Mouse (Mus musculus): ENCODE measurements around the gene Arhgef19.

Gene Arhgef19

DNA sequence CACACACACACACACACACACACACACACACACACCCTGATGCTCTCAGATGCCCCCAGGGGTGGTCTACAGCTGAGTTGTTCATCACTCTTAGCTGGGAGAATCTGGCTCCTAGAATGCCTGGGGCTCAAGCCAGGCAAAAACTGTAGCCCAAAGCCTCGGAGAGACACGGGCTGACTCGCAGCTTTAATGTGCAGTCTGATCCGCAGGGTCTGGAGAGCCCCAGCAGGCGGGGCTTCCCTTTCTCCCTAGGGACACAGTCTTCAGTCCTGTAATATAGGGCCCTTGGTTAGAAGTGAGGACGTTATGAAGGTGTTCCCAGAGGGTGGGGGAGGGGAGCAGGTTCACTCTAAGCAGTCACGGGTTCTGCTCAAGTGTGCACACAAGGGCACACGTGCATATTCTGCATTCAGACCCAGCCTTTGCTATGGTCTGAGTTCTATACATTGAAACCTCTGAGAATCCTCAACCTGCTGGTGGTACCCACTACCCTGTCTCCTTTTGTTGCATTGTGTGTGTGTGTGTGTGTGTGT is 44.6 kb downstream of the Arhgef19 start:
- DNase-seq (ENCODE audit: low read depth, low spot score) = no peak

DNA sequence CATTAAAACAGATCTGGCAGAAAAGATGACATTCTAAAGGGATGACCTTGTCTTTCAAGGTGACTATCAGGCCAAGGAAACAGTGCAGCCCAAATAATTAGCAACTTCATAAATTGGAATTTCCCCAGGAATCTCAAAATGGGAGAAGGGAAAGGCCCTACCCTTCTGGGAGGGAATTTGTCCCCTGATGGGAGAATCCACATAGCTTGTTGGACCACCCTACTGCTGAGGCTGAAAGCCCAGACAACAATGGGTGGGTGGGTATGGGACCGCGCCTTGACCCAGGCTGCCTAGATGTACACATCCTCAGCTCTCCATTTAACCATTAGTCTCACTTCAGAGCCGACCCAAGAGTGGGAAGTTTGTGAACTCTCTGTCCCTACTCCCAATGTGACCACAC is 45.2 kb downstream of the Arhgef19 start:
- DNase-seq (ENCODE audit: low read depth, low spot score) = no peak

DNA sequence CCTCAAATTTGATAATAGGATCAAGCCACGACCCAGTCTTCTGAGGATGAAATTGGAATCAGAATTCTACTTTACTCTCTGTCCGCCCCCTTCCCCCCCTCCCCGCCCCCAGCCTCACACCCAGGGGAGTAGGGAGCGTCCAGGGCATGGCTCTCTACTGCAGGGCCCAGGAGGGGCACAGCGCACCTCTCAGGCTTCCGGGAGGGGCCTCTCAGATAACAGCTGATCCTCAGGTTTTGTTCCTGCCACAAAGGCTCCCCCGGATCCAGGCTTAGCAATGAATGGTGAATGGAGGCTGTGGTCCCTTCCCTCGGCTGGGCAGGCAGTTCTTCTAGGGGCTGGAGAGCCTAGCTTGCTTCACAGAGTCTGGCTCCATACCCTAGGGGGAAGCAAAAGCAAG is 45.8 kb downstream of the Arhgef19 start:
- no peak for DNase-seq (ENCODE audit: low read depth, low spot score)

DNA sequence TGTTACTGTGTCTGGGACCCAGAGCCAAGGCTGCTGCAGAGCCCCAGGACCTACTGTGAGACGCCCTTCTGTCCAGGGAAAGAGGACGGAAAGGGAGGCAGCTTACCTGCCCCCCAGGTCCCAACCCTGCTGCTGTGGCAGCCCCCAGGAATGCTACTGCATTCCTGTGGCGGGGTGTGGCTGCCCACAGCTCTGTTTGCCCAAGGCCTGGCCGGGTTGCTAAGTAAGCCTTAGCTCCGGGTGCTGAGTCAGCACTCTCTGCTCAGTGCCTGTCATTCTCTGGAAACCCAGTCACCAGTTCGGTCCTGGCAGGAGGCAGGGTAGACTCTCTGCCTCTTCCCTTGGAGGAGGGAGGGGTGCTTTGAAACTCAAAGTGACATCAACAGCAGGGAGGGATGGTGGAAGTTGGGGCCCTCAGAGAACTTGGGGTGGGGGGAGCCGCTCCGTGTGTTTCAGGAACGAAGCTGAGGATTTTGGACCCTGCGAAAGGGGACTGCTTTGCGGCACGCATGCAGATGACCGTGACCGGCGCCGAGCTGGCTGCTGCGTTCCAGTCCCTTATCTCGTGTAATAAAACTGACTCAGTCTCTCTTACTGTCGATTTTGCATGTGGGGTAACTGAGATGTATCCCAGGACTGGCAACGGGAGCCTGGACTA is 47.7 kb downstream of the Arhgef19 start:
- no peak for DNase-seq (ENCODE audit: low read depth, low spot score)

DNA sequence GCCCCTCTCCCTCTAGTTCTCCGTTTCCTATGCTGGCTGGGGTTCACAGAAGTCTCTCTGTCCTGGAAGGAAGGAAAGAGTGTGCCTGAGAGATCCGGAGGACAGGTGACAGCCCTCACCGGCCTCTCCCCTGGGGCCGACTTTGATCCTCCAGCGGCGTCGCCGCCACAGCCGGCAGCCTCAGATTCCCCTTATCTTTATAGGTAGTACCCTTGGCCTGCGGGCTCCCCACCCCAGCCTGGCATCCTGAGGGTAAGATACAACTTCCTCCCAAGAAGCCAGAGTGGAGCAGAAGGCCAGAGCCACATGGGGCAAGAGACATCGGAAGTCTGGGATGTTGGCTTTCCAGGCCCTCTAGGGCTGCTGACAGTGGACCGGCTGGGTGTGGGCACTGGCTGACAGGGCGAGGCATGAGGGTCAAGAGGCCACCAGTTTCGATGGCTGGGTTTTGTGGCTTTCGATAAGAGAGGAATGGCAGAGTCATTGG is 48.3 kb downstream of the Arhgef19 start:
- DNase-seq (ENCODE audit: low read depth, low spot score) = no peak

DNA sequence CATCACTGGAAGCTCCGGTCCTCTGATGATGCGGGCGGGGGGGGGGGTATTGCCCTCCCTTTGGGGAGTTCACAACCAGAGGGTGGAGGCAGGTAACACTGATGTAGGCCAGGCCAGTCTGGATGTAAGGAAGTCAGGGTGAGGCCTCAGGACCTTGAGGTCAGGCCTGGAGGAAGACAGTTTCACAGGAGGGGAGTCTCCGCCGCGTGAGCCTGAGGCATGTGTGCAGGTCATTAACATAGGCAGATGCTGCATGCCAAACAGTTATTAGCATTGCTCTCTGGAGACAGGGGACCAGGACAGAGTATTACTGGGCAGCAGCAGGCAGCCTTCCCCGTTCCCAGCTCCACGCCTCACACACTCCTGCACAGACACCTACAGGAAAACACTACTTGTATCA is 48.9 kb downstream of the Arhgef19 start:
- no peak for DNase-seq (ENCODE audit: low read depth, low spot score)

DNA sequence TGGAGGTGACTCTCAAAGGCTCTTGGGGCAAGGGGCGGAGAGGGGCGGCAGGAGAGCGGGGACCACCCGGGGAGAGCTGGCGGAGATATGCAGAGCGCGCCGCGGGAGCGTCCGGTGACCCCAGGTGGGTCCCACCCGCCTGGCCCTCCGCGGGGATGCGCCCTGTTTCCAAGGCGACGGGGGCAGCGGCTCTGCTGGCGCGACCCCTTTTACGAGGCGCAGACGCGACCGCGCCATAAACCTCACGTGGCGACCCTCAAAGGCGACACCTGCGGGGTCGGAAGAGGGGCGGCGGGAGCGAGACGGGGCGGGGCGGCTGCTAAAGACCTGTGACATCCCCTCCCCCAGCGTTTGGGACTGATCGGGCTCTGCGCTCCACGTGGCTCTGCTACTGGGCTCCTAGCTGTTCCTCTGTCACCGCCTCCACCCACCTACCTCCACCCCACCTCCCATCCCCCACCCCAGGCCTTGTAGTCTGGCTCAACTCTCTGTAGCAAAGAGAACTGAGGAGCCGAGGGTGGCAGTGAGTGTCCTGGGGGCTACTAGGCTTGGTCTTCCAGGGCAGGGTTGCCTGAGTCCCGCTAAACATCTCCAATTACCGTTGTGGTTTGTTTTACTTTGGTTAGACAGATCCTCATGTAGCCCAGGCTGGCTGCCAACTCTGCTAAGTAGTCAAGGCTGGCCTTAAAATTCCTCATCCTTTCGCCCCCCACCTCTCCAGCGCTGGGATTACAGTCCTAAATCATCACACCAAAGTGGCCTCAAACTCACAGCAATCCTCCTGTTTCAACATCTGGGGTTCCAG is 52.5 kb downstream of the Arhgef19 start:
- no peak for DNase-seq (ENCODE audit: low read depth, low spot score)

DNA sequence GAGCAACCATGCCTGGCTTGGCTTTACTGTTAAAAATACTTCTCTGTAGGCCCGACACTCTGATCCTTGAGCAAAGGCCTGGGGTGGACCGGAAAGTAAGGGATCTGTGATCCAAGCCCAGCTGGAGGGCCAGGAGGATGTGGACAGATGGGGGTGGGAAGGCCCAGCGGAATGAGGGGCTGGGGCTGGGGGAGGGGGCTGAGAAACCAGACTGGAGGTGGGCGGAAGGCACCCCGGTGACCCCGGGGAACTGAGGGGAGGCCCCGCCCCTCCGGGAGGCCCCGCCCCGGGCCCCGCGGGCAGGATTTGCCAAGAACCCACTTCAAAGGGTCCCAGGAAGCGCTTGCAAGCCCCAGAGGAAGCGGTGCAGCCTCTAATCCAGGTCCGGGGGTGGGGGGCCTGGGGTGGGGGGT is 56.5 kb downstream of the Arhgef19 start:
- no peak for DNase-seq (ENCODE audit: low read depth, low spot score)

DNA sequence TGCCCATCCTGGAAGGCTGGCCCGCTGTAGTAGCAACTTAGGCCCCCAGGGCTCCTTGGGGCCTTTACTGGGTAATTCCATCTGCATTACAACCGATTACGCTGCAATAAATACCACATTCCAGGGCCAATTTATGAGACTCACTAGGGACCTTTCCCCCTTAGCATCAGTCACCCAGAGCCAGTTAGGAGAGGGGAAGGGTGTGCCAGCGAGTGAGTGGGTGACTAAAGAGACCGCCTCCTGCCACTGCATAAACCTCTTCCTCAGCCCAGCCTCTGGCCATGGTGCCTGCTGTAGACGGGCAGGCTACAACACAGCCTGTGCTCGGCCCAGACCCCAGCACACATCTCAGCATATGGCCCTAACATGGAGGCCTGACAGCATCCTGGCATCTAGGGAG is 58.6 kb downstream of the Arhgef19 start:
- no peak for DNase-seq (ENCODE audit: low read depth, low spot score)

DNA sequence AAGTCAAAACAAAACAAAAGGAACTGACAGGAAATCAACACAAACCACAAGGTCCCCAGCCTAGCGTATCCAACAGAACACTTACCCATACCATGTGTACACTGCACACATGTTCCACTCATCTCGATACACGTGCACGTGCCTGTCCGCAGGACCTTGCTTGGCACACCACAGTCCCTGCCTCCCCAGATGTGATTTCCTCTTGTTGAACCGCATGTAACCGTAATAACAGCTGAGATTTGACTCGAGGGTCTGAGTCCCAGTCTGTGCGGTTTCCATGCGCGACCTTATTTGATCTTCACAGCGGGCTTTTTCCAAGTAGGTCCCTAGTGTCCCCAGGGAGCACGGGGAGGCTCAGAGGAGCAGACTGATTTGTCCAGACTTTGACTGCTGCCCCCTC is 60.1 kb downstream of the Arhgef19 start:
- no peak for DNase-seq (ENCODE audit: low read depth, low spot score)

DNA sequence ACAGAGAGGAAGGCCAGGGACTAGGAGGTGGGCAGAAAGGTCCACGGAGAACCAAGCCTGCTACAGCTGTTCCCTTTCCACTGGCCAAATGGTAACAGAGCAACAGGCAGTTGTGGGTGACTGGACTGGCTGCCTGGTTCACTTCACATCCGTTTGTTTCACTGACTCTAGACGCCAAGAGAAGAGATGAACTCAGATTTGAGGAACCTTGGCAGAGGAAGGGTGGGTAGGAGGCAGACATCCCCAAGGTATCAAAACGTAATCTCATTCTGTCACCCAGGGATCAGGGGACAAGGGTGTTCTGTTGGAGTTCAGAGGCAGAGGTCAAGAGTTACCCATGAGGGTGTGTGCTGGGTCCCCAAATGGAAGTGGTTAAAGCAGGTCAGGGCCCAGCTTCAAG is 60.9 kb downstream of the Arhgef19 start:
- DNase-seq (ENCODE audit: low read depth, low spot score) = no peak

DNA sequence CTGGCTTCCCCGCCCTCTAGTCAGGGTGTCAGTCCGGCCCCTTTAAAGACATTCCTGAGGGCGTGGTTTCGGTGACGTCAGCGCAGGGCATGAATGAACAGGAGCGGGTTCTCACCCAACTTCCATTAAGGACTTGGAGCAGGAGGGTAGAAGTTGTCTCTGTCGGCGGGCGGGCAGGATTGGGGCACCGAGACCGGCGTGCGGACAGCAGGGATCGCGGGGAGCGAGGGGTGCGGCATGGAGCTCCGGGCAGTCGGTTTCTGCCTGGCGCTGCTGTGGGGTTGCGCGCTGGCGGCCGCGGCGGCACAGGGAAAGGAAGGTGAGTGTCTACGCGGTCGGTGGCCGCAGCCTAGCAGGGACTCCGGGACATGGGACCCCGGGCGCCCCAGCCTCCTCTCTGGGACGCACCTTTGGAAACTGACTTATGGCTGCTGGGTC is 61.8 kb downstream of the Arhgef19 start, which contains the start of gene Epha2:
Gene Epha2, plus strand, starts transcription at position 125 of the 438 bp plus-strand sequence.
- peak; percentile 61 for DNase-seq (ENCODE audit: low read depth, low spot score)

DNA sequence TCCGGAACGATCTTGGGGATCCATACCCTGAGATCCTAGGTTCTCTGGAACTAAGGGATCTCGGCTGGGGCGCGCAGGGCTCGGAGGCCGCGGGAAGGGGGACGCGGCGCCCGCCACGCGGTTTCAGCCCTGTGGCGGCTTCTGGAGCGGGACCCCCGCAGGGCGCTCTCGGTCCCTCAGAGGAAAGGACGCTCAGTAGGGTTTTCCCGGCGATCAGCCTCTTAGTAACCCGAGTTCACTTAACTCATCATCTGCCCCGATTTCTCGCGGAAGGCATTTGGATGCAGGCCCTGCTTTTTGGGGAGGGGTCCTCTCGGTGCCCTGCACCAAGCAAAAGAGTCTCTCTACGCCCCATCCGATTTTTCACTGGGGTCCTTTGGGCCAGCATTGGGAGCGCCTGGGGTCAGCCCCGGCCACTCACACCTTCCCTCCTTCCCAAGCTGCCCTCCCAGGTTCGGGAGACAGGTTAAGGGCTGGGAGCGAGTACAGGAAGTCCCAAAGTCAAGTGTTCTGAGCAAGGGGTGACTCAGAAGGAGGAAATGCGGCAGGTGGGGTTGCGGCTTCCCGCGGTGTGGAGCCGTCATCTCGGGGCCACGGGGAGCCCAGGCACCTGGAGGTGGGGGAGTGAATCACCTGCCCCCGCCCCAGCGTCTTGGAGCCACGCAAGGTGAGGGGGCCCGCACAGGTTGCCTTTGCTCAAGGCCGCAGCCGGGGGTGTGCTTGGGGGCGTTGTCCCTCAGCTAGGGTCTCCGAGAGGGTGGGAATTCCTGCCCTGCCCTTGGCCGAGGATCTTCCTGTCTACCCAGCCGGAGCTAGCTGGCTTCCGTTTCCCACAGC is 62.5 kb downstream of the Arhgef19 start:
- DNase-seq (ENCODE audit: low read depth, low spot score) = no peak

DNA sequence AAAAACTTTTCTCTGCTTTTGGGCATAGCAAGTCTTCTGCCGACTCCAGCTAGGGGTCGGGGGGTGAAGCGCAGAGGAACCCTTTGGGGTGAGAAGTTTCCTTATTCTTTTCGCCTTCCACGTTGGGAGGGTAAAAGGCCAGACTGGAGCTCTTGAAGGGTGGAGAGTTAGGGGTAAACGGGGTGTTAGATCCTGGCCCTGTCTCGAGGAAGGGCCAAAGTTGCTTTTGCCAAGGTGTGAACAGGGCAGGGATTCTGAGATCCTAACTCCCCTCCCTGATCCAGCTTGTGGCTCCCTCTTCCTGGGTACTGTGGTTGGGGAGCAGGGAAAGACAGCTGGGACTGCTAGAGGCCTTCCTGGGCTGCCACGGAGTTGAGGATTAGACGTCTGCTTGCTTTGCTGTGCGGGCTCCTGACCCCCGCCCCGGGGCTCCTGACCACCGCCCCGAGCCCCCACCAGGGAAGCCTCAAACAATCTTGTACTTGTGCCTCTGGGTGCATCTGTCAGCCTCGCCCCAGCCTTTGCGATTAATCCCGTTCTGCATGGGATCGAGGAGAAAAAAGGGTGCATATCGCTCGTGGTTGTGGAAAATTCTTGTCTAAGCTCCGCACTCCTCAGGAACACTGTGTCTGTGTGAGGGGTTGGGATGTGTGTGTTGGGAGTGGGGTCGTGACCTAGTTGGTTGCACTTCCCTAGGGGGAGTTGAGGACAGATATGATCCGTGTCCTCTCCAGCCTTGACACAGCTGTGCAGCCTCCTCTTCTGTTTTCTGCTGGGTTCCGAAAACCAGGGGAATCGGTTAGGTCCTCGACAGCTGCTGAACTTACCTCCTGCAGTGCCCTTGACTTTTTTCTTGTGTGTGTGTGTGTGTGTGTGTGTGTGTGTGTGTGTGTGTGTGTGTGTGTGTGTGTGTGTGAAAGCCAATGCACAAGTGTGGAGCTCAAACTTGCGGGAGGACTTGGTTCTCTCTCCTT is 63.4 kb downstream of the Arhgef19 start:
- DNase-seq (ENCODE audit: low read depth, low spot score) = no peak

DNA sequence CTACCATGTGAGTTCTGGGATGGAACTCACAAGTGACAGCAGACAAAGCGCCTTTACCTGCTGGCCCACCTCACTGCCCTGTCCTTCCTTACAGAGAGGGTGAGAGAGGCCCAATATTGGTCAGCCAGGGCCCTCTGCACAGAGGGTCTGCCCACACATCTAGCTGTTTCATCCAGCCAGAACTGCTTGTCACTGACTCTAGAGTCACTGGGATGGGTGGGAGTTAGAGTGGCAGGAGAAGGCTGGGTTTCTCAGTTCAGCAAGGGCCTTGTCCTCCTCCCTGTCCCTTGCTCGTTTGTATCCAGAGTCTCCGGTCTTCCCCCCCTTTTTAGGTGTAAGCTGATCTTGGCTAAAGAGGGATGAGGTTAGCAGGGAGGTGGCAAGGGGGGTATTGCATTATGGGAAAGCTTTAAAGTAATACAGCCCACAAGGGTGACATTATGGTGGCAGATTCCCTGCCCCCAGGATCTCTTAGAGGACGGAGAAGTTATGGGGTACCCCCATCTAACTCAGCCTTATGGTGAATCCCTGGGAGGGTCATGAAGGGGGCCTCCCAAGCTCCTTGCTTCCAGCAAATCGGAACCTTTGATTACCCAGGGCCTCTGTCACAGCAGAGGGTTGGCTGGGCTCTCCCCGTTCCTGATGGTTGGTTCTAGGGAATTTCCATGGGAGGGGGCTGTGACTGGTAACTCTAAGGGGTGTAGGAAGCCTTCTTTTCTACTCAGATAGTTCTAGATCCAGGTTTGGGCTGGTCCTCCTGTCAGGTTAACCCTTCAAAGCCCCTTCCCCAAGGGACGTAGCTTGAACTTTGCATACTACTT is 64.3 kb downstream of the Arhgef19 start:
- DNase-seq (ENCODE audit: low read depth, low spot score) = no peak

DNA sequence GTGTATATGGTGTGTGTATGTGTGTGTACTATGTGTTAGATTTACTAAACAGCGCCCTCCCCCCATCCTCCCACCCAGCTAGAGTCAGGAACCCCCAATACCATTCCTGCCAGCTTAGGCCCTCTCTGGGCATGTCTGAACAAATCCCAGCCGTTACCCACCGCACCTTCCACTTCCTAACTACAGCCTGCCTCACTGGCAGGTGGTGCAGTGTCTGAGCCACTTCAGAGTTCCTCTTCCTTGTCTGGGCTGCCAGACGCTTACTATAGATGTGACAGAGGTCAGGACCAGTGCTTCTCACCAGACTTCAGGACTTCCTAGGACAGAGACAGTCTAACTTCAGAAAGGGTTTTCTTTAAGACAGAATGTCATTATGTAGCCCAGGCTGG is 64.9 kb downstream of the Arhgef19 start:
- DNase-seq (ENCODE audit: low read depth, low spot score) = no peak

DNA sequence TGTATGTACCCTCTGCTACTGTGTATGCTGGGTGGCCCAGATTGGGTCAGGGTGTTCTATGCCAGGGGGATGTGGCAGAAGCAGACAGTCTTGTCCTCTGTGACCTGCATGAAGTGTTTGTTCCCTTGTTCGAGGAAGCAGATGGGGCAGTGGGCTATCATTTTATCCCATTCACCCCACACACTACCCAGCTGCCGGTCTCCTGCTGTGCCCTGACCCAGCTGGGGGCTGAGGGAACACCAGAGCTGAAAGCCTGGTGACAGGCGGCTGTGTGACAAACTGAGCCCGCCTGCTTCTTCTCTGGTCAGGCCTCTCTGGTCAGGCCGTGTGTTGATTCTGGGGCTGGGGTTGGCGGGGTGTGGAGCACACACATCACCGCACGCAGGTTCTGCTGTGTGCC is 66.8 kb downstream of the Arhgef19 start:
- no peak for DNase-seq (ENCODE audit: low read depth, low spot score)

Data from retina, postnatal 7 days (tissue).